Mouse (Mus musculus) embryonic facial prominence, embryonic 12.5 days (tissue): ENCODE measurements around the gene H2al1d. TPM values are rescaled to one million over a fixed set of nuclear protein-coding genes. Genes with fewer than 3 reads are reported as not detected.
A peak's percentile ranks its signal among the peaks of the same experiment; 100 is the strongest.
"Not testable (repeated sequence)": the region's sequence is repeated elsewhere in the genome, so short reads cannot be mapped to it uniquely, and the experiment has no call there.

Source experiments
- ATAC-seq: fragments of 200-750 bp; cut with Nextera tagmentation; 2 replicates; pipeline ENCODE4 v1.8.0; 2017; ENCODE audit not compliant: insufficient number of reproducible peaks, insufficient read depth, low FRiP score, low TSS enrichment
- H3K27ac ChIP-seq: fragments of 300-500 bp; sonication (generic); 2 replicates; pipeline ENCODE4 v1.5.1; 2016; ENCODE audit warnings: mild to moderate bottlenecking
- H3K27me3 ChIP-seq: fragments of 300-500 bp; sonication (generic); 2 replicates; pipeline ENCODE4 v1.6.1; 2016; ENCODE audit warnings: mild to moderate bottlenecking, moderate library complexity
- H3K36me3 ChIP-seq: fragments of 300-500 bp; sonication (generic); 2 replicates; pipeline ENCODE4 v1.6.1; 2016; ENCODE audit warnings: mild to moderate bottlenecking
- H3K4me1 ChIP-seq: fragments of 300-500 bp; sonication (generic); 2 replicates; pipeline ENCODE4 v1.6.1; 2016
- H3K4me2 ChIP-seq: fragments of 300-500 bp; sonication (generic); replicated peaks from 2 replicates; pipeline ENCODE4 v1.6.1; 2016; ENCODE audit warnings: mild to moderate bottlenecking, moderate library complexity
- H3K4me3 ChIP-seq: fragments of 300-500 bp; sonication (generic); 2 replicates; pipeline ENCODE4 v1.5.1; 2016; ENCODE audit warnings: mild to moderate bottlenecking
- H3K9ac ChIP-seq: fragments of 300-500 bp; sonication (generic); 2 replicates; pipeline ENCODE4 v1.6.1; 2016; ENCODE audit warnings: mild to moderate bottlenecking, moderate library complexity
- H3K9me3 ChIP-seq: fragments of 300-500 bp; sonication (generic); 2 replicates; pipeline ENCODE4 v1.6.1; 2016; ENCODE audit warnings: mild to moderate bottlenecking, moderate library complexity
- WGBS: fragments of 180-500 bp; shearing (Covaris S2); methylation state at CpG from one replicate; pipeline ENCODE4 v1.1.7; 2016; 5-methylcytosine and 5-hydroxymethylcytosine counted together
- polyA plus RNA-seq: library from polyadenylated mRNA; unstranded; fragments of >200 nt; fragmentation: Nextera tagmentation; extraction: Ambion mirVana; gene quantifications from 2 replicates; pipeline ENCODE4 v1.2.1, GENCODE M21; 2016

The H2al1d gene
- polyA plus RNA-seq, 1 experiment from 2014 or later = not detected

DNA sequence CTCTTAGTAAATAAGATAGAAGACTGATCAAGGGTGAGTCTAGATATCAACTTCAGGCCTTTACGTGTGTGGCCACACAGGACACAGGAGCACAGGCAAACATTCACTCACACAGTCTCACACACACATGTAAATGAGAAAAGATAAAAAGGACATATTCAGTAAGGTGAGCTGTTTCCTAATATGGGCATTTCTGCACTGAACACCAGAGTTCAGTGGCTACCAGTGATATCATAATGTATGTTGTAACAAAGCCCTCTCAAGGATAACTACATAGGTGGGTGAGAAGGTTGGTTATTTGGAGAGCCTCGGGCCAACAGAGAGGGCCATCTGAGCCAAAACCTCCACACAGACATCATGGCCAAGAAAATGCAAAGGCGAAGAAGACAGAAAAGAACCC is 3.0 kb downstream of the H2al1d start, which contains the start of gene H2al1e:
H2al1e (plus strand) TSS at position 301 of the 400 bp plus-strand sequence.
- H3K27me3 ChIP-seq, H3K36me3 ChIP-seq, H3K4me2 ChIP-seq, H3K4me1 ChIP-seq, H3K4me3 ChIP-seq, H3K9ac ChIP-seq, ATAC-seq, H3K27ac ChIP-seq, H3K9me3 ChIP-seq: not testable (repeated sequence)
- WGBS = no CpG with 5 or more reads among the region's 3 CpGs

DNA sequence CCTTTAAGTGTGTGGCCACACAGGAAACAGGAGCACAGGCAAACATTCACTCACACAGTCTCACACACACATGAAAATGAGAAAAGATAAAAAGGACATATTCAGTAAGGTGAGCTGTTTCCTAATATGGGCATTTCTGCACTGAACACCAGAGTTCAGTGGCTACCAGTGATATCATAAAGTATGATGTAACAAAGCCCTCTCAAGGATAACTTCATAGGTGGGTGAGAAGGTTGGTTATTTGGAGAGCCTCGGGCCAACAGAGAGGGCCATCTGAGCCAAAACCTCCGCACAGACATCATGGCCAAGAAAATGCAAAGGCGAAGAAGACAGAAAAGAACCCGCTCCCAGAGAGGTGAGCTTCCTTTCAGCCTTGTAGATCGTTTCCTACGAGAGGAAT is 6.2 kb downstream of the H2al1d start, which contains the start of gene H2al1f:
H2al1f (plus strand) TSS at position 301 of the 400 bp plus-strand sequence.
- not testable (repeated sequence) for H3K4me2 ChIP-seq, ATAC-seq, H3K27ac ChIP-seq, H3K27me3 ChIP-seq, H3K4me1 ChIP-seq, H3K9me3 ChIP-seq, H3K9ac ChIP-seq, H3K4me3 ChIP-seq, H3K36me3 ChIP-seq
- WGBS = no CpG with 5 or more reads among the region's 6 CpGs

DNA sequence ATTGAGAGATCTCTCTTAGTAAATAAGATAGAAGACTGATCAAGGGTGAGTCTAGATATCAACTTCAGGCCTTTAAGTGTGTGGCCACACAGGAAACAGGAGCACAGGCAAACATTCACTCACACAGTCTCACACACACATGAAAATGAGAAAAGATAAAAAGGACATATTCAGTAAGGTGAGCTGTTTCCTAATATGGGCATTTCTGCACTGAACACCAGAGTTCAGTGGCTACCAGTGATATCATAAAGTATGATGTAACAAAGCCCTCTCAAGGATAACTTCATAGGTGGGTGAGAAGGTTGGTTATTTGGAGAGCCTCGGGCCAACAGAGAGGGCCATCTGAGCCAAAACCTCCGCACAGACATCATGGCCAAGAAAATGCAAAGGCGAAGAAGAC is 9.3 kb downstream of the H2al1d start, which contains the start of gene H2al1g:
H2al1g (plus strand) TSS at position 301 of the 400 bp plus-strand sequence.
- not testable (repeated sequence) for ATAC-seq, H3K9ac ChIP-seq, H3K4me1 ChIP-seq, H3K27me3 ChIP-seq, H3K36me3 ChIP-seq, H3K9me3 ChIP-seq, H3K4me2 ChIP-seq, H3K27ac ChIP-seq, H3K4me3 ChIP-seq
- WGBS = no CpG with 5 or more reads among the region's 3 CpGs

DNA sequence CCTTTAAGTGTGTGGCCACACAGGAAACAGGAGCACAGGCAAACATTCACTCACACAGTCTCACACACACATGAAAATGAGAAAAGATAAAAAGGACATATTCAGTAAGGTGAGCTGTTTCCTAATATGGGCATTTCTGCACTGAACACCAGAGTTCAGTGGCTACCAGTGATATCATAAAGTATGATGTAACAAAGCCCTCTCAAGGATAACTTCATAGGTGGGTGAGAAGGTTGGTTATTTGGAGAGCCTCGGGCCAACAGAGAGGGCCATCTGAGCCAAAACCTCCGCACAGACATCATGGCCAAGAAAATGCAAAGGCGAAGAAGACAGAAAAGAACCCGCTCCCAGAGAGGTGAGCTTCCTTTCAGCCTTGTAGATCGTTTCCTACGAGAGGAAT is 12.6 kb downstream of the H2al1d start, which contains the start of gene H2al1h:
H2al1h (plus strand) TSS at position 301 of the 400 bp plus-strand sequence.
- H3K4me1 ChIP-seq, H3K36me3 ChIP-seq, ATAC-seq, H3K9me3 ChIP-seq, H3K9ac ChIP-seq, H3K4me2 ChIP-seq, H3K27me3 ChIP-seq, H3K4me3 ChIP-seq, H3K27ac ChIP-seq: not testable (repeated sequence)
- no CpG with 5 or more reads among the region's 6 CpGs for WGBS

DNA sequence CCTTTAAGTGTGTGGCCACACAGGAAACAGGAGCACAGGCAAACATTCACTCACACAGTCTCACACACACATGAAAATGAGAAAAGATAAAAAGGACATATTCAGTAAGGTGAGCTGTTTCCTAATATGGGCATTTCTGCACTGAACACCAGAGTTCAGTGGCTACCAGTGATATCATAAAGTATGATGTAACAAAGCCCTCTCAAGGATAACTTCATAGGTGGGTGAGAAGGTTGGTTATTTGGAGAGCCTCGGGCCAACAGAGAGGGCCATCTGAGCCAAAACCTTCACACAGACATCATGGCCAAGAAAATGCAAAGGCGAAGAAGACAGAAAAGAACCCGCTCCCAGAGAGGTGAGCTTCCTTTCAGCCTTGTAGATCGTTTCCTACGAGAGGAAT is 15.7 kb downstream of the H2al1d start, which contains the start of gene H2al1i:
H2al1i (plus strand) TSS at position 301 of the 400 bp plus-strand sequence.
- H3K4me2 ChIP-seq, H3K27ac ChIP-seq, H3K9ac ChIP-seq, H3K9me3 ChIP-seq, H3K4me3 ChIP-seq, H3K36me3 ChIP-seq, H3K4me1 ChIP-seq, H3K27me3 ChIP-seq, ATAC-seq: not testable (repeated sequence)
- no CpG with 5 or more reads among the region's 5 CpGs for WGBS

DNA sequence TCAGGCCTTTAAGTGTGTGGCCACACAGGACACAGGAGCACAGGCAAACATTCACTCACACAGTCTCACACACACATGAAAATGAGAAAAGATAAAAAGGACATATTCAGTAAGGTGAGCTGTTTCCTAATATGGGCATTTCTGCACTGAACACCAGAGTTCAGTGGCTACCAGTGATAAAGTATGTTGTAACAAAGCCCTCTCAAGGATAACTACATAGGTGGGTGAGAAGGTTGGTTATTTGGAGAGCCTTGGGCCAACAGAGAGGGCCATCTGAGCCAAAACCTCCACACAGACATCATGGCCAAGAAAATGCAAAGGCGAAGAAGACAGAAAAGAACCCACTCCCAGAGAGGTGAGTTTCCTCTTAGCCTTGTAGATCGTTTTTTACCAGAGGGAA is 18.9 kb downstream of the H2al1d start, which contains the start of gene H2al1j:
H2al1j (plus strand) TSS at position 301 of the 400 bp plus-strand sequence.
- not testable (repeated sequence) for H3K9me3 ChIP-seq, H3K4me1 ChIP-seq, H3K36me3 ChIP-seq, ATAC-seq, H3K4me3 ChIP-seq, H3K9ac ChIP-seq, H3K27ac ChIP-seq, H3K27me3 ChIP-seq, H3K4me2 ChIP-seq
- 82% methylated on average over 2 of the region's 2 CpGs for WGBS

DNA sequence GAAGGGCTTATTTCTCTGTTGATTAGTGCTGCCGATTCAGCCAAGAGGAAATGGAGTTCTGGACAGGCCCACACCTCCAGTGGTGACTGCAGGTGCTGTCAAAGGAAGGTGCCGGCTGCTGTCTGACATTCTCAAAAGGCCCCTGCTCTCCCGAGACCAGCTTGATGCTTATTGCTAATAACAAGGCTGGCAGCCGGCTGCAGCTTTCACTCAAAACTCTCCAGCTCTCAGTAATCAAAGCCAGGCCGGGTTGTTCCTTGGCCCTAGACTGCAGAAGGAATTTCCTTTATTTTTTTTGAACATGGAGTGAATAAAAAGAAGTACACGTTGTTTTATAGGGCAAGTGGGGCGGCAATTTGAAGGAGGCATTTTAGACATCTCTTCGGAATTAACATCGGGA is 37.1 kb downstream of the H2al1d start:
- no peaks in the 10 kb centered on the region for H3K9me3 ChIP-seq
- H3K27me3 ChIP-seq = no peaks in the 10 kb centered on the region
- no peak overlapping the region for H3K9ac ChIP-seq
- no peaks in the 10 kb centered on the region for H3K36me3 ChIP-seq
- peaks cover 2% of the 10 kb centered on the region; the same call in 1 of the 2 replicates for H3K4me1 ChIP-seq
- 39% methylated on average over 9 of the region's 9 CpGs for WGBS
- no peak overlapping the region for H3K4me3 ChIP-seq
- H3K27ac ChIP-seq = peak overlapping the region; percentile 46; the same call in 1 of the 2 replicates
- 0 out of 2 replicates have a peak overlapping the region, but pooled peaks have one; percentile 5 for H3K4me2 ChIP-seq
- ATAC-seq = no peak

DNA sequence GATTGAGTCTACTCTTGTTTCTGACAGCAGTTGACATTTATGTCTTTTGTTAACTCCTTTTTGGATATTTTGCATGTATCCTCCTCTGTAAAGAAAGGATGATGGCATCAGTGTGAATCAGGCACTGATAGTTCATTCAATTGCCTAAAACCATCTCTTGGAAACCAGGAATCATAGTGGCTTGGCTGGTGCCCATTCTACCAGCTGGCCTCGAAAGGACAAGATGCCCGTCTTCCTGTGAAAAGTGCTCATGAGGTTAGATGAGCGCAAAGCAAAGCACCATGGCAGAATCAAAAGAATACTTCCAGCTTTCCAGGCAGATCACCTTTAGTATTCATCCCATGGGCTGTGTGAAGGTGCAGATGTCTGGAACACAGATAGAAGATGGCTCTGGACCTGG is 38.1 kb downstream of the H2al1d start:
- H3K27me3 ChIP-seq = no peaks in the 10 kb centered on the region
- ATAC-seq = no peak
- H3K27ac ChIP-seq = no peak overlapping the region

More for the DNA sequence above, 38.1 kb downstream of the H2al1d start:
- 86% methylated on average over 3 of the region's 3 CpGs for WGBS
- Histone ChIP-seq H3K36me3 (no peaks in the 10 kb centered on the region), H3K4me2 (no peak overlapping the region), H3K4me3 (no peak overlapping the region), H3K9ac (no peak overlapping the region), H3K9me3 (no peaks in the 10 kb centered on the region), H3K4me1 (peaks cover 2% of the 10 kb centered on the region; the same call in 1 of the 2 replicates)

Other genes with a start within 250 kb of the H2al1d start
- not detected in 2 replicates for gene H2al1a, start 9.6 kb upstream of the H2al1d start, polyA plus RNA-seq
- not detected in 2 replicates for gene H2al1b, start 6.4 kb upstream of the H2al1d start, polyA plus RNA-seq
- not detected in 2 replicates for gene H2al1c, start 3.2 kb upstream of the H2al1d start, polyA plus RNA-seq
- not detected in 2 replicates for gene H2al1e, start 3.1 kb downstream of the H2al1d start, polyA plus RNA-seq
- not detected in 2 replicates for gene H2al1f, start 6.3 kb downstream of the H2al1d start, polyA plus RNA-seq
- not detected in 2 replicates for gene H2al1g, start 9.4 kb downstream of the H2al1d start, polyA plus RNA-seq
- gene H2al1h, start 12.7 kb downstream of the H2al1d start, polyA plus RNA-seq = not detected in 2 replicates
- not detected in 2 replicates for gene H2al1i, start 15.8 kb downstream of the H2al1d start, polyA plus RNA-seq
- not detected in 2 replicates for gene H2al1j, start 19.0 kb downstream of the H2al1d start, polyA plus RNA-seq